Mouse (Mus musculus) B cell, adult 62 days (primary cell): ENCODE results near the gene Hacd4. TPM values are rescaled to one million over a fixed set of nuclear protein-coding genes. Genes with fewer than 3 reads are reported as not detected.

Experiments
- total RNA-seq: library from RNA; stranded (reverse); gene quantifications from 4 replicates; pipeline ENCODE4 v1.2.4, GENCODE M21; 2023

The Hacd4 gene
- total RNA-seq: 0.20 to 0.36 TPM (median 0.34 TPM) in 4 replicates

GRCm38 (mm10) chr4:88438326-88438989 lies at the start of gene Hacd4:
Gene Hacd4, minus strand, starts transcription at chr4:88438928.

Other genes with a start within 250 kb of the Hacd4 start
- not detected in 4 replicates for gene Ifnb1, start 83.8 kb upstream of the Hacd4 start, total RNA-seq
- not detected in 4 replicates for gene Ifna15, start 119.3 kb upstream of the Hacd4 start, total RNA-seq
- not detected in 4 replicates for gene Ifna14, start 132.9 kb upstream of the Hacd4 start, total RNA-seq
- not detected in 4 replicates for gene Ifna9, start 153.5 kb upstream of the Hacd4 start, total RNA-seq
- not detected in 4 replicates for gene Ifna12, start 164.4 kb upstream of the Hacd4 start, total RNA-seq
- not detected in 4 replicates for gene C87499, start 195.5 kb upstream of the Hacd4 start, total RNA-seq
- gene Ifna13, start 205.5 kb upstream of the Hacd4 start, total RNA-seq: not detected in 4 replicates
- gene Ifna16, start 238.0 kb upstream of the Hacd4 start, total RNA-seq: not detected in 4 replicates
- gene Ifna2, start 245.0 kb upstream of the Hacd4 start, total RNA-seq: not detected in 4 replicates